Mouse (Mus musculus) kidney, postnatal 4 days (tissue): ENCODE results near the gene Rad21l.
"Not testable (repeated sequence)": the region's sequence is repeated elsewhere in the genome, so short reads cannot be mapped to it uniquely, and the experiment has no call there.

ENCODE experiments used
- DNase-seq, 2 experiments: peaks; one replicate each; pipeline ENCODE4 v3.0.0; 2021; ENCODE audit warnings: mixed read lengths in 2 of 2

The Rad21l gene

GRCm38 (mm10) chr2:151628011-151628410 is 40.3 kb downstream of the Rad21l start:
- no peak for DNase-seq

DNA sequence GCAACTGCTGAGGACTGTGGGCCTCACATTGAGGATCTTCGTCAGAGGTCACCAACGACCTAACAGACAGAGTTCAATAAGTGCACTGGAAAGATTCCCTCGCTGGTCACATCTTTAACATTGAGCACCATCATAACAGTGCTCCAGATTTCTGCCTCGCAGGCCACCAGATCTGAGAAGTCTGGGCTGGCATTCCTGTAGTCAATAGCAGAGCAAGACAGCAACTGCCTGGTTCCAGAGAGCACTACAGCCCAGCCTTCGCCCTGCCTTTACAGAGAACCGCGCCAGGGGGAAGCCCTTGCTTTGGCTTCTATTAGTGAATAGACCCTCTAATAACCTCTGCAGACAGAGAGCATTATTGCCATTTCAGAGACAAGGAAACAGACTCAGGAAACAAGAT is 42.0 kb downstream of the Rad21l start:
- no peak for DNase-seq

DNA sequence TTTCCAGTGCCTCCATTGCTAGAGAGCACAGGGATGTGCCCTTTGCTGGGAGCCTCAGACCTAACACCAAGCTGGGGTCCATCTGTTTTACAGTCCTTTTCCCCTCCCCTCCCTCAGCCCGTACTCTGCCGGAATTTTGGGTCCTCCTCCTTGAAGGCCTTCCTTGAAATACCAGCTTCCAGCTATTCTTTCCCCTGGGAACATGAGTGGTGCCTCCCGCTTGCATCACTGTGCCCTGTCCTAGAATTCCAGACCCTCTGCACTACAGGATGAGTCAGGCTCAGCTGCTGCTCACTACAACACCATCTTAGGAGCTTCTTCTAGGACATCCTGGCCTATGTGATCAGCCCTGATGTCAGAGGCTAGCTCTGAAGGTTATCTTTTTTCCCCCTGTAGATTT is 44.6 kb downstream of the Rad21l start:
- DNase-seq = no peak

GRCm38 (mm10) chr2:151616551-151617329 is 51.6 kb downstream of the Rad21l start:
- DNase-seq = no peak

GRCm38 (mm10) chr2:151615779-151616178 is 52.6 kb downstream of the Rad21l start:
- DNase-seq = not testable (repeated sequence)

- DNase-seq = peak; percentile 39 to 52
These were observed 58.4 kb downstream of the Rad21l start for GRCm38 (mm10) chr2:151609974-151610373.

GRCm38 (mm10) chr2:151608435-151608834 is 59.9 kb downstream of the Rad21l start:
- DNase-seq = no peak

- peak in 1 of 2 experiments; percentile 10 for DNase-seq
These were observed 62.8 kb downstream of the Rad21l start for GRCm38 (mm10) chr2:151605437-151605987.

DNA sequence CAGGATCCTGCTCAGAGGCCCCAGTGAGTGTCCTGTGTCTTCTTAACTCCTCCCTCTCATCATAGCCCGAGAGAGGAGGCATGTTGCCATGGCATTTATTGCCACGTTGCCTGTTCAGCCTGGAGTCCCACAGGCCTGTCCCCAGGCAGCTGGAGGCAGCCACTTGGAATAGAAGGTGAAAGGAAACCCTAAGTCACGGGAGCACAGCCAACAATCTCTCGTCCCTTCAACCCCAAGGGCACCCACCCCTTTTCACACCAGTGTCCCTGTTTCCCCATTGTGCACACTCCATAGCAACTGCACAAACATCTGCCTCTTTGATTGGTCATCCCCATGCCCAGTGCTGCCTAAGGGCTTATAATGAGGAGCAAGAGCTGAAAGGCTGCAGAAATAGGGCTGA is 64.7 kb downstream of the Rad21l start:
- no peak for DNase-seq

DNA sequence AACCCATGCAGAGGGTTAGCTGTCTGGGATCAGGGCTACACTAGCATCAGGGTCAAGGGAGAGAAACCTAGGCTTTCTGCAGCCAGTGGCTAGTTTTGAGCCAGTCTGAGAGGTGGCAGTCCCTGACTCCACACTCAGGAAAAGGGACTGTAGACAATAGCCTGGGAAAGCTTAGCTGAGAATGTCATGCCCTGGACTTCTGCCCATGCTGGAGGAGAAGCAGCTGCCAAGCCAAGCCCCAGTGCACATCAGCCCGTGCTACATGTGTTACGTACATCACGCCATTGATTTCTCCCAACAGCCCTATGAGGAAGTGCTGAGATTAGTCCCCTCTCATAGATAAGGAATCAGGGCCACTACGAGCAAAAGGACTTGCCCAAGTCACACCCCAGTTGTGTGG is 66.2 kb downstream of the Rad21l start:
- peak in 1 of 2 experiments; percentile 21 for DNase-seq

DNA sequence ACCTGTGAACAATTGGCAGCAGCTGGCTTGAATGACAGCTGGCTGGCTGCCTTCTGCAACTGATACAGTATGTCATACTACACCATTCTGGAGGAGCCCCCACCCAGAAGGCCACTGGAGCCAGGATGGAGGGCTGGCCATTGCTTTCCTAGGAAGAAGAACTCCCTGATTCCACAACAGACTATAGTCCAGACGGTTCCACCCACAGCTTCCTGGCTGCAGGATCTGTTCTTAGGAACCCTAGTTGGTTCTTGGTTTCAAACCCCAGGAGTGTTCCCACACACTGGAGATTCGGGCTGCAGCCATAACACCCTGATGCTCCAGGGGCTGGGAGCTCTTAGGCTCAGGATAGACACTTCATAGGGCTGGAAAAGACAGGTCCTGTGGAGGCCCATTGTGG is 70.3 kb downstream of the Rad21l start:
- DNase-seq = no peak
